Mouse (Mus musculus) liver, adult 2 months (tissue): Measurements from ENCODE around the gene Foxp1.

Experiments
- CTCF ChIP-seq: fragments of 200-500 bp; IDR thresholded peaks from 2 replicates; pipeline ENCODE4 v1.5.1; 2011; ENCODE audit warnings: low read depth, low read length, control low read depth
- POLR2A ChIP-seq: fragments of 200-500 bp; IDR thresholded peaks from 2 replicates; pipeline ENCODE4 v1.6.1; 2011; ENCODE audit warnings: low read length, control low read depth; ENCODE audit not compliant: insufficient read depth; ENCODE audit errors: extremely low read depth

- no peak for TF ChIP-seq CTCF
- TF ChIP-seq POLR2A = no peak
These were observed 55.4 kb downstream of the Foxp1 start for GRCm38 (mm10) chr6:99467109-99467508.
